Mouse (Mus musculus) brain, embryonic 14.5 days (tissue): ENCODE data around the gene Nlrc3.

Experiments
- CTCF ChIP-seq: fragments of 200-500 bp; IDR thresholded peaks from 2 replicates; pipeline ENCODE4 v1.5.1; 2012; ENCODE audit warnings: inconsistent platforms, mild to moderate bottlenecking, moderate library complexity, borderline replicate concordance; ENCODE audit not compliant: insufficient read depth, insufficient read length; ENCODE audit errors: extremely low read depth
- POLR2A ChIP-seq: fragments of 200-500 bp; IDR thresholded peaks from 2 replicates; pipeline ENCODE4 v1.6.1; 2012; ENCODE audit warnings: mild to moderate bottlenecking, inconsistent platforms, borderline replicate concordance; ENCODE audit not compliant: poor library complexity, insufficient read depth, insufficient read length, severe bottlenecking; ENCODE audit errors: extremely low read depth

- TF ChIP-seq CTCF = no peak
- no peak for TF ChIP-seq POLR2A
Measured at GRCm38 (mm10) chr16:3896046-3896445, 80.4 kb downstream of the Nlrc3 start.
